Mouse (Mus musculus): ENCODE measurements around the gene Ddit4. TPM values are rescaled to one million over a fixed set of nuclear protein-coding genes. Genes with fewer than 3 reads are reported as not detected.

Gene Ddit4
- total and polyA plus RNA-seq, 2 experiments from 2014 or later, result 40.7 to 57.8 TPM

GRCm38 (mm10) chr10:59965362-59965695 is 13.7 kb upstream of the Ddit4 start:
- H3K9me3 ChIP-seq (ENCODE audit: low read length), result no peaks in the 10 kb centered on the region
- WGBS, result 29% methylated on average over 9 of the region's 9 CpGs
- H3K27me3 ChIP-seq (ENCODE audit: insufficient read depth, low read length), result no peaks in the 10 kb centered on the region
- H3K4me3 ChIP-seq (ENCODE audit: low read depth, low read length), result no peak overlapping the region
- H3K9ac ChIP-seq, result 0 out of 2 replicates have a peak overlapping the region, but pooled peaks have one; percentile 31
- H3K36me3 ChIP-seq (ENCODE audit: insufficient read depth), result no peaks in the 10 kb centered on the region
- peaks cover 12% of the 10 kb centered on the region; the same call in 1 of the 2 replicates for H3K4me1 ChIP-seq (ENCODE audit: insufficient read depth)
- ATAC-seq (no peak), DNase-seq (no peak)
- peak overlapping the region; percentile 57; the same call in 1 of the 2 replicates for H3K27ac ChIP-seq (ENCODE audit: low read depth, low read length)
- TF ChIP-seq CTCF (IDR thresholded peaks at IDR 0.05; ENCODE audit: low read depth), result no peak
- H3K4me2 ChIP-seq (ENCODE audit: low read depth), result 0 out of 2 replicates have a peak overlapping the region, but pooled peaks have one; percentile 38

DNA sequence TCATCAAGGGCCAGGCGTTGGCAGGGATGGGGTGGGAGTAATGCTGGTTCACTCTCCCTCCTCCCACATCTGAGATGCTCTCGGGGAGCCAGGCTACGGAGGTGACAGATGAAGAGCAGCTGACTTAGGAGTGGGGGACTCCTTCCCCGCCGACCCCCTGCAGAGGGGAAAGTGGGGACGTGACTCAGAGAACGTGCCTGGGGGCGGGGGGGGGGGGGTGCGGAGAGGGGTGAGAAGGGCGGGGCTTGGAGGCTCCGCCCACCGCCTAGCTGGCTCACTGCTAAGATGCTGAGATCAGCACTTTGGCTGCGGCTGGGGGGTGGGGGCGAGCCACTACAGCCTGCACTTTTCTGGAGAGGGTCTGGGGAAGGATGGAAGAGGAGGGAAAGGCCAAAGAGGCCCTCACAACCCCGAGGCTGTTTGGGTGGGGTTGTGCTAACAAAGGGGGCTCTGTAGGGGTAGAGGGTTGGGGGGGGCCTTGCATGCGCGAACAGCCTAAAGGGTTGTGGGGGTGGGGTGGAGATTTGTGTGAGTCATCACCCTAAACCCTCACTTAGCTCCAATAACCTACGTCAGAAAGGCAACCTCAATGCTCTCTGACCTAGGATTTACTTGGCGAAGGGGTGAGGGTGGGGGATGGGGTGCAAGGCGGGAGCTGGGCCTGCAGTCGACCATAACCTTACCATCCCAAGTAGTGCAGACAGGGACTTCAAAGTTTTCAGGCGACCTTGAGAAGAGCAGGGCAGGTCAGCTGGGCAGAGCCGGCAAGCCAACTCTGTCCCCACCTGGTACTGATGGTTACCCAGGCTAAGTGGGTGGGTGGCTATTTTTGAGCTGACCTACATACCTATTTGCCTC is 13.1 kb upstream of the Ddit4 start:
- Histone ChIP-seq H3K4me3 (ENCODE audit: low read depth, low read length) (no peak overlapping the region), H3K9ac (0 out of 2 replicates have a peak overlapping the region, but pooled peaks have one; percentile 31), H3K36me3 (ENCODE audit: insufficient read depth) (no peaks in the 10 kb centered on the region), H3K27me3 (ENCODE audit: insufficient read depth, low read length) (no peaks in the 10 kb centered on the region), H3K4me1 (ENCODE audit: insufficient read depth) (peaks cover 10% of the 10 kb centered on the region; the same call in 1 of the 2 replicates), H3K4me2 (ENCODE audit: low read depth) (peak overlapping the region; percentile 38), H3K27ac (ENCODE audit: low read depth, low read length) (0 out of 2 replicates have a peak overlapping the region, but pooled peaks have one; percentile 57), H3K9me3 (ENCODE audit: low read length) (no peaks in the 10 kb centered on the region)
- ATAC-seq (peak; percentile 63), DNase-seq (peak; percentile 61)
- WGBS, result 6% methylated on average over 22 of the region's 23 CpGs
- TF ChIP-seq CTCF (IDR thresholded peaks at IDR 0.05; ENCODE audit: low read depth), result no peak

DNA sequence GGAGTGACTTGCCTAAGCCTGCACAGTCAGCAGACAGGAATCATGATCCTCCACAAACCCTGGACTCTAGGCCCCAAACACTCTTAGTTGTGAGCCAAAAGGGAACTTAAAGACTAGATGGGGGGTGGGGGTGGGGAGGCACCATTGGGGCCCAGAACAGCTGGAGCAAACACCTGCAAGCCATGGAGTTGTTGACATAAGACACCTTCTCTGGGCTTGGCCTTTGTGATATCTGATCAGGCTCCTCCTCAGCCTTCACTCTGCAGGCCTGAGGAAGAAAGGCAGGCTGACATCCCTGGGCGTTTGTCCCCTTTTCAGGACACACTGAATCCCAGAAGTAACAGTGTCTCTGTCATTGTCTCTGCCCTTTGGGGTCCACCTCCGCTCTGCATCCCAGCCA is 12.0 kb upstream of the Ddit4 start:
- Histone ChIP-seq H3K27me3 (ENCODE audit: insufficient read depth, low read length) (no peaks in the 10 kb centered on the region), H3K4me1 (ENCODE audit: insufficient read depth) (peaks cover 15% of the 10 kb centered on the region), H3K36me3 (ENCODE audit: insufficient read depth) (no peaks in the 10 kb centered on the region), H3K4me2 (ENCODE audit: low read depth) (no peak overlapping the region), H3K9ac (no peak overlapping the region), H3K4me3 (ENCODE audit: low read depth, low read length) (no peak overlapping the region), H3K27ac (ENCODE audit: low read depth, low read length) (no peak overlapping the region), H3K9me3 (ENCODE audit: low read length) (no peaks in the 10 kb centered on the region)
- no peak for TF ChIP-seq CTCF (IDR thresholded peaks at IDR 0.05; ENCODE audit: low read depth)
- 59% methylated on average over 2 of the region's 2 CpGs for WGBS
- no peak for ATAC-seq
- DNase-seq, result no peak

DNA sequence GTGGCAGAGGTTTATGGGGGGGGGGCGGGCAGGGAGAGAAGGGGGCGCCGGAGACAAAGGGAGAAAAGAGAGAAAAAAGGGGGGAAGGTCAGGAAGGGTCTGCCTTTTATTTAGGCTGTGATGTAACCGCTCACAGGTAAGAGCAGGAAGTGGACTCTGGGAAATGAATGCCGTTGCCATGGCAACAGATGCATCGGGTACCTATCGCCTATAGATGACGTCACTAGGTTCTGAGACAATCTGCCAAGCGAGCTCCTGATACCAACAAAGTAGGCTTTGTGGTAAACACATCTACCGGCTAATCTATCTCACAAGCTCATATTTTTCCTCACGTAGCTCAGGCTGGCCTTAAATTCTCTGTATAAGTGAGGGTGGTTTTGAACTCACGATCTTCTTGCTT is 7.9 kb upstream of the Ddit4 start:
- DNase-seq (no peak), ATAC-seq (no peak)
- Histone ChIP-seq H3K27ac (ENCODE audit: low read depth, low read length) (peak overlapping the region; percentile 73; the same call in 1 of the 2 replicates), H3K9me3 (ENCODE audit: low read length) (no peaks in the 10 kb centered on the region), H3K9ac (no peak overlapping the region), H3K36me3 (ENCODE audit: insufficient read depth) (no peaks in the 10 kb centered on the region), H3K4me3 (ENCODE audit: low read depth, low read length) (no peak overlapping the region), H3K4me1 (ENCODE audit: insufficient read depth) (peaks cover 23% of the 10 kb centered on the region), H3K27me3 (ENCODE audit: insufficient read depth, low read length) (no peaks in the 10 kb centered on the region), H3K4me2 (ENCODE audit: low read depth) (no peak overlapping the region)
- no peak for TF ChIP-seq CTCF (IDR thresholded peaks at IDR 0.05; ENCODE audit: low read depth)
- 64% methylated on average over 11 of the region's 12 CpGs for WGBS

DNA sequence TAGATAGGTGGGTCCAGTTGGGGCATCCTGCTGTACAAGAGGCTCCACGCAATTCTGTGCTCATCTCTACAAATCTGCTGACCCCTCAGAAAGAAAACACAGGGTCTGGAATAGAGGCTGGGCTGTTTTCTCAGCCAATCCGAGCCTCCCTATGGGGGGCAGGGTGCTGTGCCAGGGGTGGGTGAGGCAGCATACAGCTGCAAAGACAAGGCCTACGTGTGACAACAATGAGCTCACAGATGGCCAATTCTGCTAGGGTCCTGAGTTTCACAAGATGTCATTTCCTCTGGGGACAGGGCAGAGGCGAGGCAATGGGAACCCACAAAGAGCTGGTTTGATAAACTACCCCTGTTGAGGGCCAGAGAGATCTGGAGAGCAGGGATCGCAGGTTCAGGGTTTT is 6.8 kb upstream of the Ddit4 start:
- peak; percentile 61 for DNase-seq
- 16% methylated on average over 5 of the region's 5 CpGs for WGBS
- Histone ChIP-seq H3K9me3 (ENCODE audit: low read length) (no peaks in the 10 kb centered on the region), H3K4me2 (ENCODE audit: low read depth) (peak overlapping the region; percentile 35), H3K4me3 (ENCODE audit: low read depth, low read length) (no peak overlapping the region), H3K36me3 (ENCODE audit: insufficient read depth) (no peaks in the 10 kb centered on the region), H3K27me3 (ENCODE audit: insufficient read depth, low read length) (no peaks in the 10 kb centered on the region), H3K4me1 (ENCODE audit: insufficient read depth) (peaks cover 23% of the 10 kb centered on the region), H3K27ac (ENCODE audit: low read depth, low read length) (peak overlapping the region; percentile 73), H3K9ac (peak overlapping the region; percentile 35)
- no peak for TF ChIP-seq CTCF (IDR thresholded peaks at IDR 0.05; ENCODE audit: low read depth)
- peak; percentile 67 for ATAC-seq

- peak; percentile 70 for ATAC-seq
- WGBS, result 12% methylated on average over 25 of the region's 25 CpGs
- Histone ChIP-seq H3K27me3 (ENCODE audit: insufficient read depth, low read length) (no peaks in the 10 kb centered on the region), H3K27ac (ENCODE audit: low read depth, low read length) (peak overlapping the region; percentile 73), H3K36me3 (ENCODE audit: insufficient read depth) (no peaks in the 10 kb centered on the region), H3K4me2 (ENCODE audit: low read depth) (peak overlapping the region; percentile 35), H3K4me1 (ENCODE audit: insufficient read depth) (peaks cover 23% of the 10 kb centered on the region), H3K4me3 (ENCODE audit: low read depth, low read length) (no peak overlapping the region), H3K9me3 (ENCODE audit: low read length) (no peaks in the 10 kb centered on the region), H3K9ac (peak overlapping the region; percentile 35)
- DNase-seq, result peak; percentile 81
- TF ChIP-seq CTCF (IDR thresholded peaks at IDR 0.05; ENCODE audit: low read depth), result no peak
Observed at GRCm38 (mm10) chr10:59957171-59958149, 5.8 kb upstream of the Ddit4 start.
